Mouse (Mus musculus) hindbrain, postnatal 0 days (tissue): ENCODE results near the gene Tgds. TPM values are rescaled to one million over a fixed set of nuclear protein-coding genes. Genes with fewer than 3 reads are reported as not detected.

Experiments
- ATAC-seq: fragments of 200-750 bp; cut with Nextera tagmentation; 2 replicates; pipeline ENCODE4 v1.8.0; 2017; ENCODE audit warnings: mild to moderate bottlenecking, moderate TSS enrichment, moderate library complexity
- DNase-seq: peaks from one replicate; pipeline ENCODE4 v3.0.0-alpha.2; 2015; ENCODE audit warnings: low spot score
- H3K27ac ChIP-seq: fragments of 300-500 bp; sonication (generic); 2 replicates; pipeline ENCODE4 v1.5.1; 2014; ENCODE audit warnings: mild to moderate bottlenecking
- H3K27me3 ChIP-seq: fragments of 300-500 bp; sonication (generic); 2 replicates; pipeline ENCODE4 v1.6.1; 2014; ENCODE audit warnings: low read length, mixed read lengths; ENCODE audit not compliant: insufficient read depth
- H3K36me3 ChIP-seq: fragments of 300-500 bp; sonication (generic); 2 replicates; pipeline ENCODE4 v1.6.1; 2014; ENCODE audit warnings: low read length, mixed read lengths; ENCODE audit not compliant: insufficient read depth
- H3K4me1 ChIP-seq: fragments of 300-500 bp; sonication (generic); 2 replicates; pipeline ENCODE4 v1.6.1; 2014; ENCODE audit warnings: antibody characterized with exemption, low read length, mixed read lengths; ENCODE audit not compliant: insufficient read depth
- H3K4me2 ChIP-seq: fragments of 300-500 bp; sonication (generic); 2 replicates; pipeline ENCODE4 v1.6.1; 2014; ENCODE audit warnings: low read depth, mild to moderate bottlenecking, low read length, moderate library complexity, mixed read lengths
- H3K4me3 ChIP-seq: fragments of 300-500 bp; sonication (generic); 2 replicates; pipeline ENCODE4 v1.5.1; 2014; ENCODE audit warnings: low read length
- H3K9ac ChIP-seq: fragments of 300-500 bp; sonication (generic); replicated peaks from 2 replicates; pipeline ENCODE4 v1.6.1; 2014; ENCODE audit warnings: mild to moderate bottlenecking, low read length, moderate library complexity, mixed read lengths
- H3K9me3 ChIP-seq: fragments of 300-500 bp; sonication (generic); 2 replicates; pipeline ENCODE4 v1.6.1; 2016; ENCODE audit warnings: low read length, mixed read lengths
- CTCF ChIP-seq: IDR thresholded peaks from 2 replicates; pipeline ENCODE4 v1.5.1; 2016; ENCODE audit warnings: antibody characterized with exemption, control low read depth, low read depth
- WGBS: fragments of 180-500 bp; shearing (Covaris S2); extraction: QIAGEN DNeasy Blood & Tissue Kit; methylation state at CpG from one replicate; pipeline ENCODE4 v1.1.7; 2014; 5-methylcytosine and 5-hydroxymethylcytosine counted together
- polyA plus RNA-seq: library from polyadenylated mRNA; unstranded; fragments of >200 nt; fragmentation: Nextera tagmentation; extraction: Ambion mirVana; gene quantifications from 2 replicates; pipeline ENCODE4 v1.2.1, GENCODE M21; 2015
- total RNA-seq: library from RNA; depleted of rRNA; stranded (reverse); fragments of >200 nt; gene quantifications from 2 replicates; pipeline ENCODE4 v1.2.3, GENCODE M21; 2014; rRNA removed

Tgds gene
- total and polyA plus RNA-seq, 2 experiments from 2014 or later: 8.1 to 8.8 TPM

GRCm38 (mm10) chr14:118069439-118070079 is 63.0 kb downstream of the Tgds start:
- TF ChIP-seq CTCF: no peak
- no peak for ATAC-seq
- no peaks in the 10 kb centered on the region for H3K9me3 ChIP-seq
- H3K27ac ChIP-seq: no peak overlapping the region
- H3K4me2 ChIP-seq: no peak overlapping the region
- no peaks in the 10 kb centered on the region for H3K4me1 ChIP-seq
- H3K36me3 ChIP-seq: no peaks in the 10 kb centered on the region
- H3K27me3 ChIP-seq: no peaks in the 10 kb centered on the region
- WGBS: 75% methylated on average over 12 of the region's 12 CpGs
- no peak overlapping the region for H3K4me3 ChIP-seq
- H3K9ac ChIP-seq: no peak overlapping the region
- no peak for DNase-seq

Other genes with a start within 250 kb of the Tgds start
- 0.10 TPM in 1 of 2 replicates, not detected in the other for gene Dct, start 80.5 kb downstream of the Tgds start, total RNA-seq
- gene Dct, start 80.5 kb downstream of the Tgds start, polyA plus RNA-seq: 0.70 and 0.82 TPM in 2 replicates
- gene Gpr180, start 4.4 kb upstream of the Tgds start, total RNA-seq: 53.7 and 68.2 TPM in 2 replicates
- gene Gpr180, start 4.4 kb upstream of the Tgds start, polyA plus RNA-seq: 50.1 and 50.4 TPM in 2 replicates
- gene Sox21, start 104.3 kb upstream of the Tgds start, total RNA-seq: 15.9 and 20.1 TPM in 2 replicates
- 4.1 TPM in 2 replicates for gene Sox21, start 104.3 kb upstream of the Tgds start, polyA plus RNA-seq
- not detected in 2 replicates for gene Gm9376, start 134.2 kb upstream of the Tgds start, total RNA-seq
- not detected in 2 replicates for gene Gm9376, start 134.2 kb upstream of the Tgds start, polyA plus RNA-seq